Mouse (Mus musculus) heart, adult 2 months (tissue): ENCODE measurements around the gene Rbfox3.

ENCODE experiments used
- CTCF ChIP-seq: fragments of 200-600 bp; IDR thresholded peaks from 2 replicates; pipeline ENCODE4 v1.8.1; 2022; ENCODE audit warnings: antibody characterized with exemption, mild to moderate bottlenecking, moderate library complexity
- POLR2A ChIP-seq: fragments of 200-500 bp; IDR thresholded peaks from 2 replicates; pipeline ENCODE4 v1.6.1; 2011; ENCODE audit warnings: mild to moderate bottlenecking, low read depth, low read length, control low read depth; ENCODE audit not compliant: insufficient read depth

DNA sequence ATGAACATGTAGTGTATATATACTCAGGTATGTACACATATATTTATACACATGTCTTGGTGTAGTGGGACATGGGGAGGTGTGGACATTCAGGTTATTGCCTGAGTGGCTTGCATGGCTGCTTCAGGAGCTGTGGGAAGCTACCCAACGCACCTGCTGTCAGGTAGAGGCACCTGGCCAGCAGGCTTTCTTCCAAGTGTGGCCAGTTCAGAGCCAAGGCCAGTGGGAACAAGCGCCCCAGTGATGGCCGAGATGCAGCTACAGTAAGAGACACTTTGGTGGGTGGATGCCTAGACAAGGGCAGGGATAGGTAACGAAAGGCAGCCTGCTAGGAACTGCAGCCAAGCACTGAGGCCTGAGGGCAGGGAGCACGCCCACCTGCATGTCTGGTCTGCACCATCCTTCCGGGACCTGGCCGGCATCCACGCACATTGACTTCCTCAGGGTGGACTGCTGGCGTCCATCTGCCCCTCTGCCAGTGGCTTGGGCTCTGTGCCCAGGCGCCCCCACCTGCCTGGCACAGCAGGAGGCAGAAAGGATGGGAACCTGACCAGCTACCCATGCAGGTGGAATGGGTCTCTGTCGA lies 160.6 kb downstream of the Rbfox3 start:
- no peak for TF ChIP-seq CTCF
- no peak for TF ChIP-seq POLR2A
